Mouse (Mus musculus): ENCODE measurements around the gene Sh2d7.
"Not testable (repeated sequence)": the region's sequence is repeated elsewhere in the genome, so short reads cannot be mapped to it uniquely, and the experiment has no call there.

Gene Sh2d7

DNA sequence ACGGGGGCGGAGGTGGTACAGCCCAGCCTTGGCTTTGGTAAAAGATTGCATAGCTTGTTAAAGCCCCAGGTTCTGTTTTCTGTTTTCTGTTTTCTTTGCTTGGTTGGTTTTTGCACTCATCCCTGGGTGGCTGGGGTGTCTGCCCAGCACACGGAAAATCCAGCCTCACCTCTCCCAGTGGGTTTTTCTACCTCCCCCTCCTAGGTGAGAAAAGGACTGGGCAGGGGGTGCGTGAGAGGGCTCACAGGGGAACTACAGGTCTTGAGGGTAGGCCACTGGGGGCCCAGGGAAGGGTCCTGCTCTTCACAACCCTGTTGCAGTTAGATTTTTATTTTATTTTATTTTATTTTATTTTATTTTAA is 6.2 kb downstream of the Sh2d7 start:
- no peak for DNase-seq (ENCODE audit: low spot score)

DNA sequence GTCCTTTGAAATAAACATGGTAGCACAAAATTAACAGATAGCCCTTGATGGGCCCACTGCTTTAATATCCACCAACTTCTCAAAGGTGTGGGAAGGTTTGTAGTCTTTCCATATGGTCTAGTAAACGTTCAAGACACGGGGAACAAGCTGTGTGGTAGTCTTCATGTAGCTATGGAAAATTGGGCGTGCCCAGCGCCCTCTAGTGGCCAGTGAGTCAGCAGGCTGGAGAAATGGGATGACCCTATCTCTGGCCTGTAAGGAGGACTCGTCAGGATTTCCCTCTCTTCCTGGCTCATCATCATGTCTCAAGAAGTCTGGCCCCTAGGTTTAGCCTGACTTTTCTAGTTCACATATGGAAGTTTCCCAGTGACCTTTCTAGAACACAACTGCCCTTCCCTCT is 8.8 kb downstream of the Sh2d7 start:
- DNase-seq (ENCODE audit: low spot score), result peak; percentile 47

DNA sequence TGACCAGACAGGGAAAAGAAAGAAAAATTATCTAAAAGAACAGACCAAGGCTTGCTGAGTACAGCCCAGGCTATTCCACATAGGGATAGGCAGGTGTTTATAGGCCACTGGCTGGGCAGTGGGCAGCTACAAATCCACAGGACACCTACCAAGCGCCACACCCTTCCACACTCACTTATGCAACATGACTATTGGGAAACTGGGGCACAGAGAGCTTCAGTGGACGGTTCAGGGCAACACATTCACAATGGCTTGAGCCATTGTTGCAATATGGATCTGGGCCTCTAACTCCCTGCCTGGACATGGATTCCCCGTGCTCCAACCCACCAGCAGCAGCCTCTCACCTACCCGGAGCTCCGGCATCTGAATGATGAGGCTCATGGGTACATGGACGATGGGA is 10.6 kb downstream of the Sh2d7 start:
- no peak for DNase-seq (ENCODE audit: low spot score)

DNA sequence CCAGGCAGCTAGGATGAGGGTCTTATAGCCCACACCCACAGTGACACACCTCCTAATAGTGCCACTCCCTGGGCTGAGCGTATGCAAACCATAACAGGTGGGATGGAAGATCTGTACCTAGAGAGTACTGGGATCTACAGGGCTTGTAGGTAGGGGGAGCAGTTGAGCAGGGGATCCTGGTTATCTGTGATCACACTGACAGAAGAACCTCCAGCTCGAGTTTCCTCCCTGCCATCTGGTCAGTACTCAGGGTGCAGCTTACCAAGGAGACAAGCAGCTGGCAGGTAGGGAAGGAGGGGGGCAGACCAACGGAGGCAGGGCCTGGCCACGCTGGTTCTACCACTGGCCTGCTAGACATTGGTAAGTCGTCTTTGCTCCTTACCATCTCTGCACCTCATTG is 13.6 kb downstream of the Sh2d7 start:
- peak; percentile 39 for DNase-seq (ENCODE audit: low spot score)

DNA sequence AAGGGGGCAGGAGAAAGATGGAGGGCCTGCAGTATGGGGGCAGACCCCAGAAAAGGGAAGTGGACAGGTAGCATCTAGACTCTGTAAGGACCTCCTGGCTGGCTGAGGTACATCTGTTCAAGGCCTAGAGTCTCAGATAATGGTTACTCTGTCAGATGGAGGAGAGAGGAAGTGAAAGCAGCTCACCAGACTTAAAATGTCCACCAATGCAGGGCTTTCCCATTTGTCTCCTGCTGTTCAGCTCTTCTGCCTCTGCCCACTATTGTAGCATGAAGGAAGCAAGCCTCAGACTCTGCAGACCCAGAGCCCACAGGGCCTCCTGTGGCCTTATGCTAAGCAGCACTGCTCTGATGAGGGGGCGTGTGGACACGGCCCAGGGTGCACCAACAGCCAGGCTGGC is 16.3 kb downstream of the Sh2d7 start:
- DNase-seq (ENCODE audit: low spot score), result no peak

DNA sequence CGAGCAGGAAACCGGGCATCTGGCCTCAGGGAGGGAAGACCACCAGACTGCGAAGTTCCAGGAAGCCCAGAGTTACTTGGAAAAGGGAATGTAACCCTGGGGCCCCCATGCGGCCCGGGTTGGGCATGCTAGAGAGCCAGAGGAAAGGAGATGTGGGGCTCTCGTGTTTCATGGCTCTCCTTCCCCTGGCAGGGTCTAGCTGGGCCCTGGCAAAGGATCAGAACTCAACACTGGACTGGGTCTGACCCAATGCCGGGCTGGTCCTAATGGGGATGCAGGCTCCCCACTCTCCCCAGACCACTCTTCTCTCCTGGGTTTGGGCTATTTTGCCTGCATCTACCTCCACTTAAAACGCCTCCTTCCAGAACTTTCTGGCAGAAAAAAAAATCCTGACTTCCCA is 19.9 kb downstream of the Sh2d7 start:
- no peak for DNase-seq (ENCODE audit: low spot score)

DNA sequence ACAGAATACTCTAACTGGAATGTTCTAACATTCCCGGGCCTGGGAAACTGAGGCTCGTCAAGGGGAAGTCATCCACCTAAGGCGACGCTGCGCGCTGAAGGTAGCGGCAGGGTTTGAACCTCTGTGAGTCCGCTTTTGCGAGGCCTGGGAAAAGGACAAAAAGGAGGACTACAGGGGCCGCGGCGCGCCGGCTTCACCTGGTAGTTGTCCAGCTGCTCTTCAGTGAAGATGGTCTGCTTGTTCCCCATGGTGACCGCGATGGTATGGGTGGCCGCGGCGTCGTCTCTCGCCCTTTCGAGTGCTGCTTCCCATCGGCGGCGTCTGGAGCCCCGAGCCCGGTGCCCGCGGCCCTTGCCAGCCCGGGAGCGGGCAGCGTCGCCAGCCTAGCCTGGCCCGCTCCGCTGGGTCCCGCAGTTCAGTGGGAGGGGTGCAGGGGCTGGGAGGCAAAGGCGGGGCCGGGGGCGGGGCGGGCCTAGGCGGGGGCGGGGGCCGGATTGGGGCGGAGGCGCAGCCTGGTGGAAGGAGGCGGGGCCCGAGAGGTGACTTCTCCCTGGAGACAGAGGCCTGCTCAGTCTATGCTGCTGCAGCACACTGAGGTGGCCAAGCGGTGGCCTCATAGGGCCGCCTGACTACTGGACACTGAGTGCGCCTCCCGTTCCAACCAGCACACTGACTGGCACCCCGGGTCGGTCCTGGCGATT is 21.1 kb downstream of the Sh2d7 start, which contains the start of gene Cib2:
Cib2 (minus strand) TSS at position 448 of the 701 bp plus-strand sequence.
- DNase-seq (ENCODE audit: low spot score), result peak; percentile 71

DNA sequence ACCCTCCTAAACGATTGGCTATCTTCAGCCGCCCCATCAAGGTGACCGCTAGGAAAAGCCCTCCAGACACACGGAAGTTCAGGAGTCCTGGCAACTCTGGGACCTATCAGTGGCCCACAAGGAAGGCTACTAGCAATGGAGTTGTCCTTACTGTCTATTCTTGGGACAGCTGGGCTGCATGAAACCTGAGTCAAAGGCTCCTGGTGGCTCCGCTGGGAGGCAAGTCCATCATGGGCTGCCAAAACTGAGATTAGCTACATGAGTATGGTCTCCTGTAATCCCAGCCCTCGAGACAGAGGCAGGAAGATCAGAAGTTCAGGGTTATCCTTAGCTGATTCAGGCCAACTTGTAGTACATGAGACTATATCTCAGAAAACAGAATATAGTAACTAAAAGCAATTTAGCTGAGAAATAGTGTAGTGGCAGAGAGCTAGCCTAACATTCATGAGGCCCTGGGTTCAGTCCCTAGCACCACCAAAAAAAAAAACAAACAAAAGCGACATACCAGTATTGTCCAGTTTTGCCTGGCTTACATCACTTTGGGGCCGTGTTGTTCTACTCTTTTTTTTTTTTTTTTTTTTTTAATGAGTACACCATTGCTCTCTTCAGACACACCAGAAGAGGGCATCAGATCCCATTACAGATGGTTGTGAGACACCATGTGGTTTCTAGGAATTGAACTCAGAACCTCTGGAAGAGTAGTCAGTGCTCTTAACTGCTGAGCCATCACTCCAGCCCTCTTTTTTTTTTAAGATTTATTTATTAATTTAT is 22.2 kb downstream of the Sh2d7 start:
- no peak for DNase-seq (ENCODE audit: low spot score)

DNA sequence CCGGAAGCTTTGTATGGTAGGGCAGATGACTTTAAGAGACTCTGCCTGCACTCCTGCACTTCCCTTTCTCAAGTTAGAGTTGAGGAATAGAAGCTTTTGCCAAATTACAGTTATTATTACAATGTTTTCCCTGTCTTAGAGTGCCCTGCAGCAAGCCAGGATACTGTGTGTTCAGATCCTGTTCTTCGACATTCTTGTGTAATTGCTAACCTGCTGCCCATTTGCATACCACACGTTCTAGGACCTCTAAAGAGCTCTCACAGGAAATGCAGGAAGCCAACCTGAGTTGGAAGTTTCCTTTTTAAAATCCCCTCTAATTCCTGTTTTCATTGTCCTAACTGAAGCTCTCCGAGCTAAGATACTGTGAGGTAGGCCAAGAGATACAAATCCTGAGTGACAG is 28.2 kb downstream of the Sh2d7 start:
- DNase-seq (ENCODE audit: low spot score), result no peak

DNA sequence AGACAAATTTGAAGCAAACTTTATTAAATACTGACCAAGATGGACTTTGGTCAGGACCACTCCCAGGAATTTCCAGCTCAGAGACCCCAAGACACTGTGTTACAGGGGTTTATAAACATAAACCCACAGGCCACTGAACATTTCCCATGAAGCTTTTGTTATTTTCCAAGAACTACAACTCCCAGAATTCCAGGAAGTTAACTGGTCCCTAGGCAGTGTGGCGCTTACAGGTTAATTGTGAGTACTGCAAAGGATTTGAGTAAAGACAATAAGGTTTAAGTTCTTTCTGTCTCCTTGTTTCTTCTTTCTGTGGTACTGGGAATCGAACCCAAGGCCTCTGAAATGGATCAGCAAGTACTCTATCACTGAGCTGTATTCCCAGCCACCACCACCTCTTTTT is 29.9 kb downstream of the Sh2d7 start:
- no peak for DNase-seq (ENCODE audit: low spot score)

DNA sequence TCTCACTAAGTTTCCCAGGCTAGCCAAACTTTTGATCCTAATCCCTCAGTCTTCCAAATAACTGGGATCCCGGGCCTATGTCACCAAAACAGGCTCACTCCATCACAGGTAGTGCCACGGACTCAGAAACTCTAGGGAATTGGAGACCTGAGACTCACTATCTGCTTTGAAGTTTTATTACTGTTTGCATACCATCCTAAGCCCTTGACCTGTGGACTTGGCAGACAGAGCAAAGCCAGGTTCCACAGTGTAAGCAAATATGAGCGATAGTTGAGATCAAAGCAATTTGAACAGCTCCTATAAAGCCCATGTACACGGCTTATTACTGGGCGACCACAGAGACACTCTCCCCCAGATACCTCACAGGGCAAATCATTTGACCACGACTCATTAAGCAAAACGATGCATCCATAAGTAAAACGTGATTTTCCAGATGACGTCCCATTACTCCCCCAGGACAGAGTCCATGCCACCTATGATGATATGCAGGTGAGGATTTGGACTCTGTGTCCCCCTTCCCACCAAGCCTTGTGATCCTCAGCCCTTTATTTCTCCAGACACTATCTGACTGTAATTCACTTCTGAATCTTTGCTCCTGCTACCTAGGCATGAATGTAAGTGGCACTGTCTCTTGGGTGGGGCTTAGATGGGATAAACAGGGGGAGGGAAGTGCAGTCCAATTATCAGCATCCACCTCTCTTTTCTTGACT is 32.5 kb downstream of the Sh2d7 start:
- DNase-seq (ENCODE audit: low spot score), result no peak

DNA sequence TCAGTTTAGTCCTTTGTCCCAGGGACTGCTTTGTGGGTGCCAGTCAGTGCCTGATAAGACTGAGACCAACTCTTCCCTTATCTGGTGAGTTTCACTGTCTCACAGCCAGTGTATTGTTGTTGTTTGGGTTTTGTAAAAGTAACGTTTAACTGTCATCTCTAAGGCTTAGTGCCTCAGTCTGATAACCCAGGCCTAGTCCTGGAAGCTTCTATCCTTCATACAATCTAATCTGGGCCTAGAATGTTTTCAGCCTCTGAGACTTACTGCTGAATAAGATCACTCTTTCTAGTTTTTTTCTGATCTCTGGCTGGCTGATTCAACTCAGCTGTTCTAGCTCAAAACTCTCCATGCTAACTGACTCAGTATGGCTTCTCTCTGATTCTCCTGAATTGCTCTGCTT is 44.9 kb downstream of the Sh2d7 start:
- no peak for DNase-seq (ENCODE audit: low spot score)

DNA sequence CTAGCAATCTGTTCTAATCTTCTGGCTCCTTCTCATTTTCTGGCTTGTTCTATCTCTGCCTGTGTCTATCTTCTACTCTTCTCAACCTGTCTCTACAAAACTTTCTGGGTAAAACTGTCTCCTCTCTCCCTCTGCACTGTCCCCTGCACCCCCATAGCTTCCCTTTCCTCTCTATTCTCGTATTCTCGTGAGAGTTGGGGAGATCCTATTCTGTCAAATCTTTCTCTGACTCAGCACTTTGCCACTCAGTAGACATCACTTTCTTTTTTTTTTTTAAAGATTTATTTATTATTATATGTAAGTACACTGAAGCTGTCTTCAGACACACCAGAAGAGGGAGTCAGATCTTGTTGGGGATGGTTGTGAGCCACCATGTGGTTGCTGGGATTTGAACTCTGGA is 45.3 kb downstream of the Sh2d7 start:
- DNase-seq (ENCODE audit: low spot score), result not testable (repeated sequence)

DNA sequence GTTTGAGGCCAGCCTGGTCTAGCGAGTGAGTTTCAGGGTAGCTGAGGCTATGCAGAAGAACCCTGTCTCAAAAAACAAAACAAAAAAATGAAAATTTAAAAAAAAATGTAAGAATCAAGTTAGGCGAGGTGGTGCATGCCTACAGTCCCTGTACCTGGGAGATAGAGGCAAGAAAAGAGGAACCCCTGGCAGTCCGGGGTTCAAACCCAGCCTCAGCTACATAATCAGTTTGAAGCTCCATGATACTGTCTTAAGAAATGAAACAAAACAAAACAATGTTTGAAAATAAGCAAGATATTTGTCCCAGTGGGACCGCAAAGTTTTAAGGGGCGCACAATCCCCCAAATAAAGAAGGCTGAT is 47.0 kb downstream of the Sh2d7 start:
- no peak for DNase-seq (ENCODE audit: low spot score)

DNA sequence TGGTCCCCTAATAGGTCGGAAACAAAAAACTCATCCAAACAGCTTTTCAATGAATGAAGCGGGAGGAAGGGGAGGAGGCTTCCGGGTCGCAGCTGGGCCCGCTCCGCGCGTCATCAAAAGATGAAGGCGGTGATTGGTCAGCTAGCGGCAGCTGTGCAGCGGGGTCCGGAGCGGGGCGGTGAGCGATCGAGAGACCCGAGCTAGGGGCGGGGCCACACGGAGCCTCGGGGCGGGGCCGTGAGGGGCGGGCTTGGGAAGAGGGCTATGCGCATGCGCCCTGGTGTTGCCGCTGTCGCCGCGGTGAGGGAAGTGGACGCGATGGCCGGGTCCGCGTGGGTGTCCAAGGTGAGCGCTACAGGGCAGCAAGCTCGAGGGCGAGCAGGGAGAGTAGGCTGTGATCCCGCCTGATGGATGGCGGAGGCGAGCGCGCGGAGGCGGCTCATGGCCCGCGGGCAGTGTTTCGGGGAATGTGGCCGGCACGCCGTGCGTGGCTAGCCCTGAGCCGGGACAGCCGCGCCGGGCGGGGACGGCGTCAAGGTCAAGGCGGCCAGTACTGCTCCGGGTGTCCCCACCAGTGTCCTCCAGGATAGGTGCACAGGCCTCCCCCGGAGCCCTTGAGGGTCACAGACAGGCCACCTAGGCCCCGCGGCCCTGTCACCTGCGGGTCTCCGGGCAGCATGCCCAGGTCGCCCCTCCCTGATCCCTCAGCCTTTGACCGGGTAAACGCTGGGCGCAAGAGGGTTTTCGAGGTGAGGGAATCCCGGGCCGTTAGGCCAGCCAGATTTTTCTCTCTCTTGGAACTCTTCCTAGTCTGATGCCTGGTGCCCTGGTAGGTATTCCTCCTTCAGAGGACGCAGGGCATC is 47.6 kb downstream of the Sh2d7 start, which contains the start of gene Idh3a:
Idh3a (plus strand) TSS at position 136 of the 863 bp plus-strand sequence.
- peak; percentile 97 for DNase-seq (ENCODE audit: low spot score)

DNA sequence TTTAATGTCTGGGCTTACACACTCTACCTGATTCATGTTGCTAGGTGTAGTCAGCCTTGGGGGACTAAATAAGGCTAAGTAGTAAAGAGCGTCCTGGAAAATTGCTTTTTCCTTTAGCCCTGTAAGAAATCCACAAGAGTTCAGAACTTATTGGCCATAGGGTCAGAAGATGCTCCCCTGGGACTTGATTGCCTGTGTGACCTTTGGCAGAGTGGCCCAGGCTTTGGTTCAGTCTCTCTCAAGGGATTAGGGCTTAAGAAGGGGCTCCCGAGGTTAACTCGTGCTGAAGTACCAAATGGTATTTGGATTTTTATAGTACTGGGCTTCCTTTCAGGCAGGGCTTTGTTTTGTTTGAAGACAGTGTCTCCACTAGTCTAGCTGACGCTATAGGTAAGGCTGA is 49.1 kb downstream of the Sh2d7 start:
- DNase-seq (ENCODE audit: low spot score), result no peak

DNA sequence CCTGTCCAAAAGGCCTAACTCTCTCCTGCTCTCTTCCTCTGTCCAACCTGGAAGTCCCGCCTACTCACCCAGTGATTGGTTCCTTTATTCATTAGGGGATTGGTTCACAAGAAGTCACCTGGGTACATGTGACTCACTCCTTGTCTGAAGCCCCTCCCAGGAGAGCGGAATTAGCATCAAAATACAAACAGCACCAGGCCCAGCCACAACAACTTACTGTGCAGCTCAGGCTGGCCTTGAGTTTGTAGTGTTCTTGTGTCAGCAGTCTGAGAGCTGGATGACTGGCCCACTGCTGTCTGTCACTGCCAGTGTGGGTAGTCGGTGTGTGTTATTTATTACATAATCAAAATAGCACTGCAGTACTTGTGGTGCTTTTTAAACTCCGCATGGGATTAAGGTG is 54.9 kb downstream of the Sh2d7 start:
- DNase-seq (ENCODE audit: low spot score), result not testable (repeated sequence)
